8 mouse cellular contexts compared by ENCODE assay signal in genomic region chr5:77459896-77460717, GRCm38 (mm10). TPM values are rescaled to one million over a fixed set of nuclear protein-coding genes. Genes with fewer than 3 reads are reported as not detected.
DNase-seq lines count a peak whose midpoint lies in the region; ATAC-seq and TF ChIP-seq lines count a peak whose summit lies in the region.

No protein-coding gene starts in this region.

- DNase-seq in c-Kit-positive CD71-positive TER-119-positive erythroid progenitor cells, embryonic 14.5 days (ENCODE audit: low spot score) = peak; percentile 78
- peak; percentile 77 for DNase-seq in heart, postnatal 0 days (ENCODE audit: low spot score)
- DNase-seq in kidney, postnatal 36 days = peak; percentile 92 to 96
- peak; percentile 29 to 66 (median 37) for DNase-seq in liver, embryonic 14.5 days (ENCODE audit: low read depth in 3 of 3, low spot score in 3 of 3)
- peak; percentile 99 for DNase-seq in neural tube, embryonic 10.5 days (ENCODE audit: extremely low spot score, low spot score)

- H3K27ac ChIP-seq in forebrain, embryonic 12.5 days = 0 out of 2 replicates have a peak overlapping the region, but pooled peaks have one; percentile 19
- H3K27ac ChIP-seq in heart, postnatal 0 days (ENCODE audit: low read depth) = peak overlapping the region; percentile 56
- H3K27ac ChIP-seq in liver, embryonic 14.5 days = no peak overlapping the region
- H3K27ac ChIP-seq in stomach, embryonic 15.5 days = peak overlapping the region; percentile 74; the same call in 1 of the 2 replicates

- 1% methylated on average over 29 of the region's 29 CpGs for WGBS in forebrain, embryonic 12.5 days
- under 1% methylated on average over 29 of the region's 29 CpGs for WGBS in heart, postnatal 0 days
- 2% methylated on average over 29 of the region's 29 CpGs for WGBS in liver, embryonic 14.5 days (ENCODE audit: insufficient replicate concordance)
- 1% methylated on average over 29 of the region's 29 CpGs for WGBS in stomach, embryonic 15.5 days

- no peak overlapping the region for H3K4me3 ChIP-seq in E14TG2a.4 (replicated peaks; ENCODE audit: low read length)
- H3K4me3 ChIP-seq in forebrain, embryonic 12.5 days (replicated peaks) = peak overlapping the region; percentile 41
- peak overlapping the region; percentile 67 for H3K4me3 ChIP-seq in heart, postnatal 0 days (ENCODE audit: low read depth, low read length)
- H3K4me3 ChIP-seq in liver, embryonic 14.5 days (ENCODE audit: insufficient read depth in 1 of 2, low read depth in 2 of 2, low read length in 2 of 2) = peak overlapping the region; percentile 52 to 57
- peak overlapping the region; percentile 52 for H3K4me3 ChIP-seq in stomach, embryonic 15.5 days (replicated peaks)

- H3K4me2 ChIP-seq in forebrain, embryonic 12.5 days = peak overlapping the region; percentile 52
- H3K4me2 ChIP-seq in heart, postnatal 0 days (ENCODE audit: low read depth, low read length) = peak overlapping the region; percentile 70
- H3K4me2 ChIP-seq in liver, embryonic 14.5 days (ENCODE audit: low read depth) = peak overlapping the region; percentile 64
- peak overlapping the region; percentile 50 for H3K4me2 ChIP-seq in stomach, embryonic 15.5 days

- H3K36me3 ChIP-seq in E14TG2a.4 (ENCODE audit: insufficient read depth, low read length) = no peaks in the 10 kb centered on the region
- no peaks in the 10 kb centered on the region for H3K36me3 ChIP-seq in forebrain, embryonic 12.5 days (replicated peaks)
- no peaks in the 10 kb centered on the region for H3K36me3 ChIP-seq in heart, postnatal 0 days (replicated peaks; ENCODE audit: control insufficient read depth, insufficient read depth, low read length)
- no peaks in the 10 kb centered on the region for H3K36me3 ChIP-seq in liver, embryonic 14.5 days (replicated peaks; ENCODE audit: control insufficient read depth, insufficient read depth, low read depth)
- H3K36me3 ChIP-seq in stomach, embryonic 15.5 days = no peaks in the 10 kb centered on the region

- 0 out of 2 replicates have a peak overlapping the region, but pooled peaks have one; percentile 17 for H3K9ac ChIP-seq in forebrain, embryonic 12.5 days
- peak overlapping the region; percentile 55; the same call in 1 of the 2 replicates for H3K9ac ChIP-seq in heart, postnatal 0 days (replicated peaks; ENCODE audit: low read depth, low read length)
- peak overlapping the region; percentile 37; the same call in 1 of the 2 replicates for H3K9ac ChIP-seq in liver, embryonic 14.5 days (replicated peaks)
- peak overlapping the region; percentile 10; the same call in 1 of the 2 replicates for H3K9ac ChIP-seq in stomach, embryonic 15.5 days

- peak; percentile 92 for ATAC-seq in forebrain, embryonic 12.5 days (ENCODE audit: low FRiP score)
- peak; percentile 85 for ATAC-seq in heart, postnatal 0 days (ENCODE audit: insufficient read depth, low read depth)
- ATAC-seq in liver, embryonic 14.5 days (ENCODE audit: insufficient read depth) = peak; percentile 83
- peak; percentile 85 for ATAC-seq in stomach, embryonic 15.5 days (ENCODE audit: insufficient read depth, low FRiP score, low read depth)

- no peaks in the 10 kb centered on the region for H3K4me1 ChIP-seq in E14TG2a.4 (replicated peaks; ENCODE audit: low read depth, low read length)
- no peaks in the 10 kb centered on the region for H3K4me1 ChIP-seq in forebrain, embryonic 12.5 days
- H3K4me1 ChIP-seq in heart, postnatal 0 days (ENCODE audit: control insufficient read depth, insufficient read depth) = no peaks in the 10 kb centered on the region
- no peaks in the 10 kb centered on the region; a peak in 1 of 4 replicates for H3K4me1 ChIP-seq in liver, embryonic 14.5 days (replicated peaks; ENCODE audit: control insufficient read depth in 2 of 2, insufficient read depth in 2 of 2, low read length in 1 of 2)
- peaks cover 4% of the 10 kb centered on the region; the same call in 1 of the 2 replicates for H3K4me1 ChIP-seq in stomach, embryonic 15.5 days

- H3K9me3 ChIP-seq in E14TG2a.4 (ENCODE audit: low read length) = peaks cover 87% of the 10 kb centered on the region
- H3K9me3 ChIP-seq in forebrain, embryonic 12.5 days = no peaks in the 10 kb centered on the region
- H3K9me3 ChIP-seq in heart, postnatal 0 days (replicated peaks; ENCODE audit: control insufficient read depth, low read length) = no peaks in the 10 kb centered on the region
- no peaks in the 10 kb centered on the region for H3K9me3 ChIP-seq in liver, embryonic 14.5 days (ENCODE audit: control insufficient read depth, low read length)
- no peaks in the 10 kb centered on the region for H3K9me3 ChIP-seq in stomach, embryonic 15.5 days

- TF ChIP-seq EP300 in heart, postnatal 0 days (IDR thresholded peaks at IDR 0.05; ENCODE audit: low read depth) = no peak
- TF ChIP-seq EP300 in liver, embryonic 14.5 days (IDR thresholded peaks at IDR 0.05; ENCODE audit: low read depth) = no peak

- peak; percentile 89 for TF ChIP-seq CTCF in E14TG2a.4 (conservative IDR thresholded peaks at IDR 0.05; ENCODE audit: low read length)
- TF ChIP-seq CTCF in heart, postnatal 0 days (IDR thresholded peaks at IDR 0.05; ENCODE audit: low read depth) = peak; percentile 98
- TF ChIP-seq CTCF in liver, embryonic 14.5 days (IDR thresholded peaks at IDR 0.05; ENCODE audit: low read depth) = peak; percentile 98

- H3K27me3 ChIP-seq in E14TG2a.4 (ENCODE audit: insufficient read depth, low read length) = no peaks in the 10 kb centered on the region
- H3K27me3 ChIP-seq in forebrain, embryonic 12.5 days = peaks cover 4% of the 10 kb centered on the region; the same call in 1 of the 2 replicates
- H3K27me3 ChIP-seq in heart, postnatal 0 days (ENCODE audit: control insufficient read depth, insufficient read depth, low read length) = no peaks in the 10 kb centered on the region
- H3K27me3 ChIP-seq in liver, embryonic 14.5 days (ENCODE audit: control insufficient read depth, insufficient read depth, low read length) = no peaks in the 10 kb centered on the region
- 0 out of 2 replicates have a peak, but pooled peaks cover 3% of the 10 kb centered on the region for H3K27me3 ChIP-seq in stomach, embryonic 15.5 days (replicated peaks)

RNA-seq across cellular contexts. Expression of gene Igfbp7, which starts 52.3 kb away (rescaled TPM):
- 28.1 and 28.9 TPM in 2 replicates for polyA plus RNA-seq in forebrain, embryonic 12.5 days (2016; fragmentation: Nextera tagmentation; extraction: Ambion mirVana)
- 106 and 151 TPM in 2 replicates for total RNA-seq in heart, postnatal 0 days (2014; rRNA removed; ENCODE audit: low replicate concordance)
- polyA plus RNA-seq in heart, postnatal 0 days (2015; fragmentation: Nextera tagmentation; extraction: Ambion mirVana) = 218 and 230 TPM in 2 replicates
- 8.6 and 14.5 TPM in 2 replicates for polyA plus RNA-seq in liver, embryonic 14.5 days (2012; rRNA removed)
- polyA plus RNA-seq in liver, embryonic 14.5 days (2014; fragmentation: Nextera tagmentation; extraction: Ambion mirVana) = 16.7 and 17.7 TPM in 2 replicates
- polyA plus RNA-seq in stomach, embryonic 15.5 days (2015; fragmentation: Nextera tagmentation; extraction: Ambion mirVana) = 146 and 174 TPM in 2 replicates

Comparison
In these comparisons a context has a peak if more than half of its experiments do, and no peak if none do; other contexts are left out.
1. DNase-seq: peak in every context shown above with its lines; median percentile 99 in neural tube, embryonic 10.5 days; 94 in kidney, postnatal 36 days; 78 in c-Kit-positive CD71-positive TER-119-positive erythroid progenitor cells, embryonic 14.5 days; 77 in heart, postnatal 0 days; 37 in liver, embryonic 14.5 days.